Mouse (Mus musculus) macrophage (primary cell): ENCODE data around the gene Dlgap5. TPM values are rescaled to one million over a fixed set of nuclear protein-coding genes. Genes with fewer than 3 reads are reported as not detected.

Source experiments
- H3K27ac ChIP-seq: fragments of 350-480 bp; formaldehyde crosslinking; 2 replicates; pipeline ENCODE4 v1.9.0; 2021
- H3K36me3 ChIP-seq: fragments of 350-480 bp; formaldehyde crosslinking; 2 replicates; pipeline ENCODE4 v1.9.0; 2021; ENCODE audit errors: inconsistent target
- H3K4me3 ChIP-seq: fragments of 350-480 bp; formaldehyde crosslinking; 2 replicates; pipeline ENCODE4 v1.9.0; 2021; ENCODE audit errors: inconsistent target
- H3K79me2 ChIP-seq: fragments of 350-480 bp; formaldehyde crosslinking; 2 replicates; pipeline ENCODE4 v1.9.0; 2021; ENCODE audit errors: inconsistent target
- WGBS: methylation state at CpG from one replicate; pipeline ENCODE4 v1.1.7; 2026; ENCODE audit warnings: inconsistent platforms; ENCODE audit not compliant: missing documents; 5-methylcytosine and 5-hydroxymethylcytosine counted together
- polyA plus RNA-seq: library from polyadenylated mRNA; stranded (reverse); fragments of 250-400 nt; gene quantifications from 3 replicates; pipeline ENCODE4 v1.2.4, GENCODE M21; 2018; ENCODE audit warnings: inconsistent platforms

The Dlgap5 gene
- polyA plus RNA-seq, 1 experiment from 2014 or later = 7.6 TPM

GRCm38 (mm10) chr14:47352272-47352671 lies 65.9 kb downstream of the Dlgap5 start:
- Histone ChIP-seq H3K79me2 (peaks cover 8% of the 10 kb centered on the region; the same call in 1 of the 2 replicates), H3K4me3 (no peak overlapping the region), H3K27ac (peak overlapping the region; percentile 94), H3K36me3 (no peaks in the 10 kb centered on the region)
- 86% methylated on average over 4 of the region's 10 CpGs for WGBS

DNA sequence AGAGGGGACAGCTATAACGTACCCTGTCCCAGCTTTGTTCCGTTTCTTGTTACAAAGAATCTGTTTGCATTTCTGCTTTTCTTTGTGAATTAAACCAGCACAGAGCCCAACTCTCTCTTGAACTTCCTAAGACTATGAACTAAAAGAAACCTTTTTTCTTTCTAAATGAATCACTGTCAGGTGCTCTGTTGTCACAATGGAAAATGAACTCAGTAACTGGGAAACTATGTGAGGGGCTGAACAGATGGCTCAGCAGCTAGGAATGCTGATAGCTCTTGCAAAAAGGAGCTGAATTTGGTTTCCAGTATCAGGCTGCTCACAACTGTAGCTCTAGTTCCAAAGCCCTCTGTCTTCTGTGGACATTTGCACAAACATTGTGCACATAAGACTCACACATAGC lies 67.2 kb downstream of the Dlgap5 start:
- peak overlapping the region; percentile 94 for H3K27ac ChIP-seq
- peaks cover 5% of the 10 kb centered on the region; the same call in 1 of the 2 replicates for H3K79me2 ChIP-seq
- 73% methylated on average over 2 of the region's 2 CpGs for WGBS
- H3K36me3 ChIP-seq = no peaks in the 10 kb centered on the region
- H3K4me3 ChIP-seq = no peak overlapping the region

- no peak overlapping the region for H3K27ac ChIP-seq
- H3K79me2 ChIP-seq = no peaks in the 10 kb centered on the region
- WGBS = 100% methylated on average over 1 of the region's 1 CpGs
- no peaks in the 10 kb centered on the region for H3K36me3 ChIP-seq
- H3K4me3 ChIP-seq = no peak overlapping the region
These were observed 71.5 kb downstream of the Dlgap5 start for GRCm38 (mm10) chr14:47346715-47347114.

DNA sequence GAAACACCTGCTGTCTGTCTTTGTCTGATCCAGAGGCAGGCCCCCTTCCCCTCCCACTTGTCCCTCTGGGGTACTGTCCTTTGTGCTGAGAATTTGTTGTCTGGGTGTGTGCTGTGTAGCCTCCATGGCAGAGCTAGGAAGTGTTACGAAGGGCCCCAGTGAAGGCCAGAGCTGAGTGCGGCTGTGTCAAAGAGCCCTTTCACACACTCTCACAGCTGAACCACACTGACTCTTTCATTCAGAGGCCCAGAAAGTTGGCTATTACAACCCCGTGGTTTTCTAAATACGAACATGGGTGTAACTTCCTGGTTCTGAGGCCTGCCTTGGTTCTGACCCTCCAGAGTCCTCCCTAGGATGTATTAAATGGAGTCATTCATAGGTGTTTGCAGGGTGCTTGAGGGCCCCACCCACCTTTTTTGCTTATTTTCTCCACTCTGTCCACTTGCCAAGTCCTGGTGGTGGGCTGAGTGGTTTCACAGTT lies 76.4 kb downstream of the Dlgap5 start:
- no peak overlapping the region for H3K4me3 ChIP-seq
- WGBS = 73% methylated on average over 4 of the region's 4 CpGs
- no peaks in the 10 kb centered on the region for H3K36me3 ChIP-seq
- no peak overlapping the region for H3K27ac ChIP-seq
- H3K79me2 ChIP-seq = no peaks in the 10 kb centered on the region

- WGBS = 94% methylated on average over 10 of the region's 10 CpGs
- Histone ChIP-seq H3K27ac (no peak overlapping the region), H3K79me2 (peaks cover 4% of the 10 kb centered on the region; the same call in 1 of the 2 replicates), H3K4me3 (no peak overlapping the region), H3K36me3 (no peaks in the 10 kb centered on the region)
These were observed 77.8 kb downstream of the Dlgap5 start for GRCm38 (mm10) chr14:47340231-47340925.

Other genes starting within 250 kb of the Dlgap5 start
- 5.9 to 18.8 TPM (median 16.6 TPM) in 3 replicates for gene Gch1, start 229.0 kb downstream of the Dlgap5 start, polyA plus RNA-seq
- gene Wdhd1, start 141.6 kb downstream of the Dlgap5 start, polyA plus RNA-seq = 3.8 to 25.5 TPM (median 11.8 TPM) in 3 replicates
- gene Socs4, start 141.5 kb downstream of the Dlgap5 start, polyA plus RNA-seq = 10.1 to 13.9 TPM (median 13.5 TPM) in 3 replicates
- gene Mapk1ip1l, start 120.1 kb downstream of the Dlgap5 start, polyA plus RNA-seq = 44.9 to 52.8 TPM (median 52.2 TPM) in 3 replicates
- 3,973 to 5,612 TPM (median 5,299 TPM) in 3 replicates for gene Lgals3, start 50.7 kb downstream of the Dlgap5 start, polyA plus RNA-seq
- gene Fbxo34, start 32.0 kb upstream of the Dlgap5 start, polyA plus RNA-seq = 13.3 to 16.6 TPM (median 14.3 TPM) in 3 replicates
- 8.9 to 13.0 TPM (median 10.3 TPM) in 3 replicates for gene Atg14, start 152.2 kb upstream of the Dlgap5 start, polyA plus RNA-seq
- 14.0 to 23.6 TPM (median 18.0 TPM) in 3 replicates for gene Ktn1, start 230.0 kb upstream of the Dlgap5 start, polyA plus RNA-seq